Mouse (Mus musculus) spleen, postnatal 36 days (tissue): ENCODE results near the gene Rif1.
"Not testable (repeated sequence)": the region's sequence is repeated elsewhere in the genome, so short reads cannot be mapped to it uniquely, and the experiment has no call there.

ENCODE experiments used
- DNase-seq, 2 experiments: peaks; one replicate each; pipeline ENCODE4 v3.0.0; 2022; ENCODE audit warnings: low spot score in 2 of 2, mixed read lengths in 1 of 2

The Rif1 gene

DNA sequence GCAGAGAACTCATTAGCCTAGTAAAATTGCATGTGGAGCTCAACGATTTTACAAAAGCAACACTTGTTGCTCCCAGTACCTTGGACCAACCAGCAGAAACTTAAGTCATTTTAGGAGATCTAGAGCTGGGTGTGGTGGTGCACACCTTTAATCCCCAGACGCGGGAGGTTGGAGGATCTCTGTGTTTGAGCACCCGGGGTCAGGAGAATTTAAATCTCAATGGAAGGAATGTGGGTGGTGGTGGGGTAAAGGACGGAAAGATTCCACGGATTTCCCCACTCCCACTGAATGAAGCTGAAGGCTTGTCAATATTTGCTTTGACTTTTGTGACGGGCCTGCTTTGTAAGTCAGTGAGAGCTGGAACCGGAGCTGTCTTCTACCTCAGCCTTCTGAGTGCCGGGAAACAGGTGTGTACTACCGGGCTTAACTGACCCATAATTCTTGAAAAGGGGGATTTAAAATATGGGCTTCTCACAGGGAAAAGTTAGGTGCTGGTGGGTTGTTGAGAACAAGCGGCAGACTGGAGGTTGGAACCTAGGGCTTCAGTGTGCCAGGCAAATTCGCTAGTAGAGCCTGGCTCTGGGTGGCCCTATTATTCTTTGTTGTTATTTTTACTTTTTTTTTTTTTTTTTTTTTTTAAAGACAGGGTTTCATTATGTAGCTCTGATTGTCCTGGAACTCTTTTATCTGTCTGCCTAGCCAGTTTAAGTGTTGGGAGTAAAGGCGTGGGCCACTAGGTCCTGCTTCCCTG, 1.2 kb upstream of the Rif1 start:
- no peak for DNase-seq

DNA sequence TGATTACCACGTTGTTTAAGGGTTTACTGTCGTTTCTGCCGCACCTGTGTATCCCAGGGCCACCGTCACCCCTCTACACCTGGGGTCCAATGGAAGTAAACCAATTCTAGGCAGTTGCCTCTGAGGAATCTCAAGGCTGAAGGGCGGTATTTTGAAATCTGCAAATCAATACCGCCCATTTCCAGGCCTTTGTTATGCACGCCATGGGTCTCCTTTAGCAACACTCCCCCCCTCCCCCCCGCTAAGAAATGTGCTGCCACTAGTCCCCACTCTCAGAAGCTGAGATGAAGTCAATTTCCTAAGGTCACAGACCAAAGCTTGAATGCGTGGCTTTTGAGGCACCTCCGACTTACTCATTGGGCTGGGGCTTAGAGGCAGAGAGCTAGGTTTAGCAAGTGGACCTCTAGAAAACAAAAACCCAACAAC, 554 bp upstream of the Rif1 start:
- DNase-seq, result no peak

DNA sequence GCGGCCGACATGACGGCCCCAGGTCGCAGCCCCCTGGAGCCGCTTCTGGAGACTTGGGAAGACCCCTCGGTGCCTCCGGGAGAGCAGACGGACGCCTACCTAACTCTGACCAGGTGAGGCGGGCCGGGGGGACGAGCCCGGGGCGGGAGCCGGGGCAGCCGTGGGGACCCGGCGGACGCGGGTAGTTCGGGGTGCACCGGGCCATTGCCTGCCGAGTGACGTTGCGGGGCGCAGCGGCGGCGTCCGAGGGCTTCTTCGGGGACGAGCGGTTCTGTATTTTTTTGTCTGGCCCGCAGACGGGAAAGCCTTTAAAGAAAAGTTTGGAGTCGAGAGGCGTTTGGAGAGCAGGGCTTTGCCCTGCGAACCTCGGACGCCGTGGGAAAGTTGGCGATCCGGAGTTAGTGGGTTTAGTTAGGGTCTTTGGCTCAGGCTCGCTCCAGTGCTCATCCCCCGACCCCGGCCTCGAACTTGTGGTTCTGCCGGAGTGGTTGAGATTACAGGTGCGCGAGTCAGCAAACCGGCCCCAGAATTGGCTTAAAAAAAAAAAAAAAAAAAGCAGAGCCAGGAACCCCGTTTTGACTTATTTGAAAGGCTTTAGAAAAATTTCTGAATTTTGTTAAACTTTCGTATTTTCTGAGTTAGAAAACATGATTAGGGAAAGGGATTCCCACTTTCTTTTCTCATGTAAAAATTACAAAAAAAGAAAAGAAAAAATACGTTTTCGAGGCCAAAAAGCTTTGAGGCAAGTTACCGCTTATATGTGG, 691 bp downstream of the Rif1 start:
- peak in 1 of 2 experiments; percentile 27 for DNase-seq

DNA sequence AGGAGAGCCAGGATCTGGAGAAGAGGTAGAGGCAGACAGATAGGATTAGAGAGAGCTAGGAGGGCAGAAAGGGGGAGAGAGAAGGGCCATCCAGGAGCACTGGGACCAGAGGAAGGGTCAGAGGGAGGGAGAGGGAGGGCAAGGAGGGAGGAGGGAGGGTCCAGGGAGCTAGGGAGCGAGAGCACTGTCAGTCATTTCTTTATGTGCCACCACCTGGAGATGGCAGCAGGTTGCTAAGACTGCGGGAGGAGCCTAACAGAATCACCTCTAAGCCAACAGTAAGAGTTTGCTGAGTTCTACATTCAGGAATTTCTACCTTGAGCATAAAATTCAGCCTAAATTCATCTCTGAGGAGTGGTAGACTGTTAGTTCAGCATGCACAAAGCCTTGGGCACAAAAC, 6.0 kb downstream of the Rif1 start:
- DNase-seq, result no peak

DNA sequence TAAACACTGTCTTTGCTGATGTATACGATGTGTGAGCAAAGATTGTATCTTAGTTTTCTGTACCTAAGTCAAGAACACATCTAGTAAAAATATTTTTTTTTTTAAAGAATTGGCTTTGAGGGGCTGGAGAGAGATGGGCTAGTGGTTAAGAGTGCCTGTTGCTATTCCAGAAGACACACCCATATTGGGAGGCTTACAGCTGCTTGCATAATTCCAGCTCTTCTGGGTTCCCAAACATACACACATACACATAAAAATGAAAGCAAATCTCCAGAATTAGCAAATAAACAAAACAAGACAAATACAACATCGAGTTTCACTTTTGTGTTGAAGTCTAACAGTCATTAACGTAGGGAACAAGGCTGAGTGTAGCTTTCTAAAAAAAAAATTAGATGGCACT, 11.4 kb downstream of the Rif1 start:
- no peak for DNase-seq

DNA sequence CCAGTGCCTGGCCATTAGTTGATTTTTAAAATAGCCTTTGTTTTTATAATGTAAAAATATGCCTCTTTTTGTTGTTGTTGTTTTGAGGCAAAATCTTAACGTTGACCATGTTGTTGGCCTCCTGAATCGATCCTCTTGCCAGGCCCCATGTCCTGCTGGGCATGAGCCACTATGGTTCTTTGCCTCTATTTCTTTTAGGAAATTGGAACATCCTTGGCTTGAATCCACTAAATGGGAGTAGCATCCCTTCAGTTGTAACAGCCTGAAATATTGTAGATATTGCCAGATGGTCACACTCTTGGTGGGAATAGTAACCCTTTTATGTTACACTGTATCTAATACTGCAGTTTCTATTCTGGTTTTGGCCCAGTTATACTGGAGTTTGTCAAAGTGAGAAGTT, 11.9 kb downstream of the Rif1 start:
- DNase-seq, result no peak

DNA sequence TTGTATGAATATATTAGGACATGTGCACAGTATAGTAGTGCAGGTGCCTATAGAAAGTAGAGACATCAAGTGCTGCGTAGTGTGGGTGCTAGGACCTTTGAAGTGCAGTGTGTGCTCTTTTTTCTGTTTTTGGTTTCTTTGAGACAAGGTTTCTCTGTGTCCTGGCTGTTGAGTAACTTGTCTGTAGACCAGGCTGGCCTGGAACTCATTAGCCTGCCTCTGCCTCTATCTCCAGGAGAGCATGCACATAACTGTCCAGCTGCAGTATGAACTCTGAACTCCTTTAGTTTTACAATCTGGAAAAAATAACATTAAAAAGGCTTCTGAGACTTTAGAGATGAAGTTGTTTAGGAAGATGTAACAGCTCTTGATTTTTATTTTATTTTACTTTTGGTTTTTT, 41.5 kb downstream of the Rif1 start:
- no peak for DNase-seq

DNA sequence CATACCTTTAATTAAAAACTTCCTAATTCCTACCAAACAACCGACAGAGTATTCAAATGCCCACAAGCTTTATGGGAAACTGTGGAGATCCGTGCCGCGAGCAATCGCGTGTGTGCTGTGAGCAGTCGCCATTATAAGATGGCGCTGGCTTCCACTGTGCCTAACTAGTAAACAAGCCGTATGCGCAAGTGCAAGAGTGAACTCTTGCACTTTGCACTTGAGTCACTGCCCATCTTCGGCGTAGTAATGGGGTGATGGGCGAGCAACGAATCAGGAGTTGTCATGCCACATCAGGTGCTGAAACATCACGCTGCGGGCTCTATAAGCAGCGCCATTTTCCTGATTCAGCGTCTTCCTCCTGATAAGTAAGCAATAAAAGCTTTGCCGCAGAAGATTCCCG, 58.7 kb downstream of the Rif1 start:
- DNase-seq, result not testable (repeated sequence)

DNA sequence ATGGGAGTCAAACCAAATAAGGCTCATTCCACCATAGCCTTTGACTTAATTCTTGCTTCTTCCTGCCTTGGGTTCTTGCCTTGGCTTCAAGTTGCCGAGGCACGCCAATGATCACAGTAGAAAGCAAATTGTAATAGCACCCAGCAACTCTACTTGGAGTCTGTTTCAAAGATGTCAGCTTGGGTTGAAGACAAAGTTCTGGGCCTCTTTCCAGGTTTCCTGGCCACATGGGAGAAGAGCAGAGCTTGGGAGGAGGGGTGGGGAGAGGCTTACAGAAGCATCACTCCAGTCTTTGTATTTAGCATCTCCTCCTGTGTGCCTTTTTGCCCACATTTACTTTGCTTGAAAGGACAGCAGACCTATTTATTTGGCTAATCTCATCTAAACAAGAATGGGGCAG, 60.7 kb downstream of the Rif1 start:
- DNase-seq, result no peak

DNA sequence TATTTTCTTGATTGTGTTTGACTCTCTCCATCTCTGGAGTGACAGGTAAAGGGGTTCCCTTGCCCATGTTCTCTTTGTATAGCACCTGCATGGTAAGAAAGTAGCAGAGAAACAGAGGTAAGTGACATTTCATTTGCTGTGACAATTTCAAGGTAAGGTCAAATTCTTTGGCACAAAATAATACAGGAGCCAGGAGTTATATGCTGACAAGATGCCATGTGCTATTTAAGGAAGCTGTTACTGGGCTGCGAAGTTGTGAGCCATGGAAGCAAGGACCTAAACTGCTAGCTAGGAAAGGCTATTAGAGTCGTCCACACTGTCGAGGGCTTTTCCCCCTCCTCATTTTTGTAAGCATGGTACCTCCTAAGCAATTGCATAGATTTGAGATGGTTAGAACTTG, 80.4 kb downstream of the Rif1 start:
- DNase-seq, result no peak

DNA sequence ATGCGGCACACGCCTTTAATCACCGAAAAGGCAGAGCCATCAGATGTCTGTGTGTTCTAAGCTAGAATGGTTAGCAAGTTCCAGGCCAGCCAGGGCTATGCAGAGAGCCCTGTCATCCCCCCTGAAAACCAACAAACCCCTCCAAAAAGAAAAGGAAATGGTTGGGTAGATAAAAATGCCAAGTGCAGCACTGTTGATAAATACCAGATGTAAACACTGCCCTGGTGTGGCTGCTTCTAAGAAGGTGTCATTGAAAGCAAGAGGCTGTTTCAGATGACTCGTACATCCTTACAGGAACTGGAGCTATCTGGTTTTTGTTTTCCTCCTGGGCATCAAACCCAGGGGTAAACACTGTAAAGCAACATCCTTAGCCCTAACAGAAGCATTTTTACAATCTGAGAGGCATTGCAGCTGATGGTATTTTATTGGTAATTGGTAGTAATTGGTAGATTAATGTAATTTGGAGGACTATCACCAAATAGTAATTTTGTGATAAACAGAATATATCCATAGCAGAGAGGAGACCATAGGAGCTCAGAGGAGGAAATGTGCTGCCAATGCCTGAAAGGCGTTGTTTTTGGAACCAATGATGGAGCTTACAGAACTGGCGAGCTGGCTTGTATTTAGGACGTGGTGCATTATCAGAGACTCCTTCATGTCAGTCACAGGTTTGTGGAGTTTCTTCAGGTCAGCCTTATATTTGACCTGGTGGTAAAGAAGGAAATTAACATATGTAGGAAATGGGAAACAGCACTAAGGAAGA, 96.8 kb downstream of the Rif1 start:
- DNase-seq, result no peak
